Mouse (Mus musculus) erythroblast, embryonic 14.5 days (primary cell): Measurements from ENCODE around the gene Prkn.

Experiments
- GATA1 ChIP-seq: IDR thresholded peaks from 2 replicates; pipeline ENCODE4 v1.6.1; 2012; ENCODE audit warnings: low read length, inconsistent platforms, mixed read lengths
- TAL1 ChIP-seq: IDR thresholded peaks from 3 replicates; pipeline ENCODE4 v1.6.1; 2012; ENCODE audit warnings: low read length, inconsistent platforms, mixed read lengths

DNA sequence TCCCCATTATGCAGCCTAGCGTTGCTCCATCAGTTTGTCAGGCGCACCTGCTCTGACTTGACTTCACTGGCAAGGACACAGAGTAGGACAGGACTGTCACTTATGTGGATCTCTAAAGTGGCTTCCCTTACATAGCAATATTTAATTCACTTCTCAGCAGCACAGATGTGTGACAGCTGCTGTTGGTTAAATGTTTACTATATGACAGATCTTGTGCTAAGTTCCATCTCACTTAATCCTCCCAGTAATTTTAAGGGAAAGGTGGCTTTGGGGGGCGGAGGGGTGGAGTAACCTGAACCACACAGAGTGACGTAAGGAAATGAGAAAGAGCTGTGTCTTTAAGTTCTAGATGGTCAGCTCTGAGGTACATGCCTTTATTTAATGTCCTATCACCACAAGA, 1072.0 kb downstream of the Prkn start:
- TF ChIP-seq GATA1: no peak
- TF ChIP-seq TAL1: no peak
